Mouse (Mus musculus): Measurements from ENCODE around the gene Clic3.

DNA sequence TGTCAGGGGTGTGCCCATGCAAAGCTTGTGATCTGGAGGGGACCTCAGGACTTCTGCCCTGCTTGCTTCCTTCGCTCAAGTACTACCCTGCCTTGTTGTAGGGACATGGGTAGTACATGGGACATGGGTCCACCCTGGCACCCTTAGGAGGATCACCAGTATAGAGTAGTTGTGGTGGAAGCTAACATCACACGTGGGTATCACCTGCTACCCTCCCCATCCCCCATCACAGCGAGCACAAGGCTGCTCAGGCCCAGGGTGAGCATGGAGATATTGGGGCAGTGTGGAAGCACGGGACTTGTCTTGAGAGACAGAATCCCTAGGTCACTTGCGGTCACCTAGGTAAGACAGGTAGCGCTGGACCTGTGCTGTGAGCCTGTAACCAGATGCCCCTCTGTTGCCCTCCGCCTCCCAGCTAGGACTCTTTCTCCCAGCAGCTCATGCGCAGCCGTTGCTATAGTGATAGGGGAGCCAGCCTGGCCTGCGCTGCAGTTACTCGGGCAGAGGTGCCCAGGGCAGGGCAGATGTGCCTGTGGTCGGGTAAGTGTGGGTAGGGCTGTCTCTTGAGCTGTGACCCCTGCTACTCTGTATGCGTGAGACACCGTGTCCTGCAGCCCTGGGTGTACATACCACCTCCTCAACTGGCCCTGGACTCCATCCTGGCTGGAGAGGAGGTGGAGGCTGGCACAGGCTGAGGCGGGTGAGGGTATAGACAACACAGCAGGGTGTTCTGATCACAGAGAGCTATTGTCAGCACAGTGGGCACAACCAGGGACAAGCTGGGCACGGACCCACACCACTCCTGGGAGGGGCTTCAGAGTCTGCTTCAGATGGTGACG is 26.0 kb upstream of the Clic3 start:
- TF ChIP-seq CTCF (IDR thresholded peaks at IDR 0.05; ENCODE audit: control insufficient read depth, insufficient read depth, insufficient read length) = no peak
- TF ChIP-seq USF1 (IDR thresholded peaks at IDR 0.05; ENCODE audit: low read depth) = no peak
- no peak for TF ChIP-seq MAX (IDR thresholded peaks at IDR 0.05)
- no peak for TF ChIP-seq CEBPB (IDR thresholded peaks at IDR 0.05; ENCODE audit: low read depth)
- no peak for TF ChIP-seq MYOG (IDR thresholded peaks at IDR 0.05; ENCODE audit: control insufficient read depth, extremely low read depth, insufficient read length)
- TF ChIP-seq MYOD1 (IDR thresholded peaks at IDR 0.05; ENCODE audit: control insufficient read depth, insufficient read length, low read depth) = no peak

All from C2C12 (cell line).